Mouse (Mus musculus) embryonic facial prominence, embryonic 14.5 days (tissue): ENCODE measurements around the gene Ccdc180. TPM values are rescaled to one million over a fixed set of nuclear protein-coding genes. Genes with fewer than 3 reads are reported as not detected.

ENCODE experiments used
- ATAC-seq: fragments of 200-750 bp; cut with Nextera tagmentation; 2 replicates; pipeline ENCODE4 v1.8.0; 2017; ENCODE audit warnings: low read depth, moderate number of reproducible peaks, moderate TSS enrichment
- DNase-seq: peaks from one replicate; pipeline ENCODE4 v3.0.0-alpha.2; 2015; ENCODE audit warnings: low spot score
- H3K27ac ChIP-seq: fragments of 300-500 bp; sonication (generic); replicated peaks from 2 replicates; pipeline ENCODE4 v1.5.1; 2014; ENCODE audit warnings: low read depth, mild to moderate bottlenecking, low read length, moderate library complexity
- H3K27me3 ChIP-seq: fragments of 300-500 bp; sonication (generic); replicated peaks from 2 replicates; pipeline ENCODE4 v1.6.1; 2014; ENCODE audit warnings: low read length; ENCODE audit not compliant: control insufficient read depth, insufficient read depth
- H3K36me3 ChIP-seq: fragments of 300-500 bp; sonication (generic); 2 replicates; pipeline ENCODE4 v1.6.1; 2014; ENCODE audit warnings: low read length, mixed read lengths; ENCODE audit not compliant: control insufficient read depth, insufficient read depth
- H3K4me1 ChIP-seq: fragments of 300-500 bp; sonication (generic); 2 replicates; pipeline ENCODE4 v1.6.1; 2014; ENCODE audit warnings: antibody characterized with exemption, low read length; ENCODE audit not compliant: control insufficient read depth, insufficient read depth
- H3K4me2 ChIP-seq: fragments of 300-500 bp; sonication (generic); 2 replicates; pipeline ENCODE4 v1.6.1; 2014; ENCODE audit warnings: low read depth, mild to moderate bottlenecking, low read length, moderate library complexity, mixed read lengths
- H3K4me3 ChIP-seq: fragments of 300-500 bp; sonication (generic); 2 replicates; pipeline ENCODE4 v1.5.1; 2014; ENCODE audit warnings: low read depth, mild to moderate bottlenecking, low read length
- H3K9ac ChIP-seq: fragments of 300-500 bp; sonication (generic); 2 replicates; pipeline ENCODE4 v1.6.1; 2014; ENCODE audit warnings: low read depth, mild to moderate bottlenecking, low read length, moderate library complexity, mixed read lengths
- H3K9me3 ChIP-seq: fragments of 300-500 bp; sonication (generic); 2 replicates; pipeline ENCODE4 v1.6.1; 2016; ENCODE audit warnings: low read length; ENCODE audit not compliant: control insufficient read depth
- WGBS: fragments of 180-500 bp; shearing (Covaris S2); extraction: QIAGEN DNeasy Blood & Tissue Kit; methylation state at CpG from one replicate; pipeline ENCODE4 v1.1.7; 2014; 5-methylcytosine and 5-hydroxymethylcytosine counted together
- polyA plus RNA-seq: library from polyadenylated mRNA; unstranded; fragments of >200 nt; fragmentation: Nextera tagmentation; extraction: Ambion mirVana; gene quantifications from 2 replicates; pipeline ENCODE4 v1.2.1, GENCODE M21; 2014

Ccdc180 gene
- polyA plus RNA-seq, 1 experiment from 2014 or later, result 0.79 TPM

DNA sequence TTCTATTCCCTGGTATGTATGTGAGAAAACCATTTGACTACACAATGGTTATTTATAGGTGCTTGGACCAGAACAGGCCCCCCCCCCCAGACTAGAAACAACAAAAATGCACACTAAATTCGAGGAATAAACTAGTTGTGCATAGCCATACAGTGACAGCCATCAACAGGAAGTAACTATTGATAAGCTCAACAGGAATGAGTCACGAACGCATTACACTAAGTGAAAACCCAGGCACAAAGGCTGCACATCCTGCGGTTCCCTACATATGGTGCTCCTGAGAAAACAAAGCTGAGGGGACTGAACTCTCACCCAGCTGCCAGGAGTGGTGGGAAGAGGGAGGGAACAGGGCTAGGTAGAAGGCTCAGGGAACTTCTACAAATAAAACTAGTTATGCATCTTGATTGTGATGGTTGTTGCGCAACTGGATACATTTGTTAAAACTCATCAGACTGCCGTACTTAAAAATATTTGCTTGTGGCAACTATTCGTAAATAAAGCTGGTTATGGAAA is 80.0 kb downstream of the Ccdc180 start:
- WGBS, result 63% methylated on average over 7 of the region's 7 CpGs
- no peak overlapping the region for H3K27ac ChIP-seq
- no peak for ATAC-seq

DNA sequence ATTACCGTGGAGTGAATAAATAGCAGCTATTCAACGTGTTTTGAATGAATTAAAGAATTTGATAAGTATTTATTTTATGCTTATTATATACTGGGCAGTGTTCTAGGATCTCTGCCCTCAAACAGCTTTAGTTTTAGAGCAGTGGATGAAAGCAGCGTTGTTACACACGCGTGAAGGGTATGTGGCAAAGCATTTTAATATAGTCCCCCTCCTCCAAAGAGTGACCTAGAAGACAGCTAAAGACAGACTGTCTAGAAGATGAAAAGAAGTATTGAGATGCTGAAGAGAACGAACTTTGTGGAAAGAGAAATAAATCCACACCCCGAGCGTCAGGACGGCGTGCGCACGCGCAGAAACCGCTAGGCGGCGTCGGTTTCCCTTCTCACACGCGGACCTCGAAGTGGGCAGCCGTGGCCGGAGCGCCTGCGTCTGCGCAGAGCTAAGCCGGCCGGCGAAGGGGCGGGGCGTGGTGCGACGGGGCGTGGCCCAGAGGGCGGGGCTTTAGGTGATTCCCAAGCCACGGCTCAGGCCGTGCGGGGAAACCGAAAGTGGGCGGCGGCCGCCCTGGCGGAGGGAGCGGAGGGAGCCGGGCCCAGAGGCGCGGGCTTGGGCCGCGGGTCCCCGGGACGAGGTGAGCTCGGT is 81.8 kb downstream of the Ccdc180 start:
- ATAC-seq, result peak; percentile 99
- Histone ChIP-seq H3K4me1 (peaks cover 5% of the 10 kb centered on the region; the same call in 1 of the 2 replicates), H3K9me3 (no peaks in the 10 kb centered on the region), H3K36me3 (no peaks in the 10 kb centered on the region), H3K4me3 (peak overlapping the region; percentile 84), H3K27me3 (peaks cover 12% of the 10 kb centered on the region), H3K4me2 (peak overlapping the region; percentile 94), H3K27ac (no peak overlapping the region), H3K9ac (peak overlapping the region; percentile 76)
- DNase-seq, result peak; percentile 95
- 6% methylated on average over 19 of the region's 51 CpGs for WGBS

More for the DNA sequence above, 80.0 kb downstream of the Ccdc180 start:
- no peak overlapping the region for H3K4me3 ChIP-seq
- H3K27me3 ChIP-seq, result peaks cover 9% of the 10 kb centered on the region
- no peak overlapping the region for H3K4me2 ChIP-seq
- peaks cover 5% of the 10 kb centered on the region; the same call in 1 of the 2 replicates for H3K4me1 ChIP-seq
- no peaks in the 10 kb centered on the region for H3K36me3 ChIP-seq
- no peak overlapping the region for H3K9ac ChIP-seq
- H3K9me3 ChIP-seq, result no peaks in the 10 kb centered on the region
- no peak for DNase-seq

DNA sequence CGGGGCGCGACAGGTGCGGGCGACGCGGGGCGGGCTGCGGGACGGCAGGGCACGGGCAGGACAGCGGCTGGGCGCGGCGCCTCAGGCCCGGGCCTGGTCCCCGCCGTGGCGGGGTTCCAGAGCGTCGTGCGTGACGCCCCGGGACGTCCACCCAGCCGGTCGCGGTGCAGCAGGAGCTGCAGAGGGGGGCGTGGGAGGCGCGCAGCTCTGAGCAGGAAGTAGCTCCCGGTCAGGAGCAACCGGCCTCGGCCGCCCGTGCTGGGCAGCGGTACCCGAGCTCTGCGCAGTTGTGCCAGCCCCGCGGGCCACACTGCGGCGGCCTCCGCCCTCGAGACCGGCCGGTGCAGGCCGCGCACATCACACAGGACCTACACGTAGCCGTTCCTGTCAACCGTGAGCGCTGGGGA is 82.3 kb downstream of the Ccdc180 start:
- Histone ChIP-seq H3K27me3 (peaks cover 12% of the 10 kb centered on the region), H3K4me3 (peak overlapping the region; percentile 84), H3K9me3 (no peaks in the 10 kb centered on the region), H3K27ac (no peak overlapping the region), H3K36me3 (no peaks in the 10 kb centered on the region), H3K4me1 (peaks cover 5% of the 10 kb centered on the region; the same call in 1 of the 2 replicates), H3K4me2 (peak overlapping the region; percentile 94), H3K9ac (peak overlapping the region; percentile 76)
- WGBS, result 0% methylated on average over 16 of the region's 53 CpGs
- ATAC-seq (peak; percentile 77), DNase-seq (peak; percentile 29)

DNA sequence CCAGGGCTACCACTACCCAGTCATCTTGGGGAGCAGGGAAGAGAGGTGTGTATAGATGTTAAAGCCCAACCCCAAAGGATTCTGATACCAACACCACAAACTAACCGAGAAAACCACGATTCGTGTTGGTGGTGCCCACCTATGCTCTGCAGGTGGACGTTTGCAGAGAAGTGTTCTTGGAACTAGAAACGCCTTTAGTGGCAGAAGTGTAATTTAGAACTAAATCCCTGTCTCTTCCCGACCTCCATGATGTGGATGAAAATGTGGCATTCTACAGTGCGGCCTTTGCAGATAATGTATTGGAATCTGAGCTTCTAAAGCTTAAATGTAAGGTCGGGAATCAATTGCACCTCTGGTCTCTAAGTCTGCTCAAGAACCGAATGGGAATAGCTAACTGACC is 82.8 kb downstream of the Ccdc180 start:
- Histone ChIP-seq H3K27ac (no peak overlapping the region), H3K9me3 (no peaks in the 10 kb centered on the region), H3K27me3 (peaks cover 12% of the 10 kb centered on the region), H3K4me2 (peak overlapping the region; percentile 94), H3K4me1 (peaks cover 5% of the 10 kb centered on the region; the same call in 1 of the 2 replicates), H3K4me3 (peak overlapping the region; percentile 84), H3K36me3 (no peaks in the 10 kb centered on the region), H3K9ac (peak overlapping the region; percentile 76)
- DNase-seq (no peak), ATAC-seq (no peak)
- 23% methylated on average over 9 of the region's 9 CpGs for WGBS

DNA sequence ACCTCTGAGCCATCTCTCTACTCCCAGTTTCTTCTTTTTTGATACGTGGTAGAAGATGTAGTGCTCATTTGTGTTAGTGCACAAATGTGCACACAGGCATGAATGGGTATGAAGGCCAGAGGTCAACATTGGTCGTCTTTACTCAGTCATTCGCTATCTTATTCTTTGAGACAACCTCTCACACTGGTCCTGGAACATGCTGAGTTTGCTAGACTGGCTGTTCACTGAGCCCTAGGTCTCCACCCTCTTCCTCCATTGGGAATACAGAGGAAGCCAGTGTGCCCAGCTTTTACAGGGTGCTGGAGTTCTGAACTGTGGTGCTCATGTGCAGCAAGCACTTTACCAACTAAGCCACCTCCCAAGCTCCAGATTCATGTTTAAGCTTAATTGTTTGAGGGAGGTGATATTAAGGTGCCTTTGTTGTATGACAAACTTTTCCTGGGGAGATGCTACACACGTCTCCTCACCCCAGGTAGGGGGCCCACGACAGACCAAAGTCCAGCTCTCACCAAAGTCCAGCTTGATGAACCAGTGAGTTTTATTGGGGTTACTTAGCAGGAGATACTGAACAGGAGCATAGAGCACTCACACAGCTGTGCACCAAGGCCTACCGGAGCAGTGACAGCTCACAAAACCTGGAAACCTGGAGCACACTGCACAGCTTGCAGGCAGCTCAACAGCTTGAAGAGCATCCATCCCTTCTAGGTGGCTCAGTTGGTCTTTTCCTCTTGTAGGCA is 87.0 kb downstream of the Ccdc180 start:
- WGBS, result 79% methylated on average over 6 of the region's 6 CpGs
- H3K36me3 ChIP-seq, result no peaks in the 10 kb centered on the region
- no peak overlapping the region for H3K4me3 ChIP-seq
- ATAC-seq (no peak), DNase-seq (no peak)
- no peaks in the 10 kb centered on the region for H3K9me3 ChIP-seq
- H3K4me1 ChIP-seq, result peaks cover 5% of the 10 kb centered on the region; the same call in 1 of the 2 replicates
- H3K27me3 ChIP-seq, result peaks cover 12% of the 10 kb centered on the region; the same call in 1 of the 2 replicates
- no peak overlapping the region for H3K27ac ChIP-seq
- H3K9ac ChIP-seq, result no peak overlapping the region
- H3K4me2 ChIP-seq, result no peak overlapping the region

DNA sequence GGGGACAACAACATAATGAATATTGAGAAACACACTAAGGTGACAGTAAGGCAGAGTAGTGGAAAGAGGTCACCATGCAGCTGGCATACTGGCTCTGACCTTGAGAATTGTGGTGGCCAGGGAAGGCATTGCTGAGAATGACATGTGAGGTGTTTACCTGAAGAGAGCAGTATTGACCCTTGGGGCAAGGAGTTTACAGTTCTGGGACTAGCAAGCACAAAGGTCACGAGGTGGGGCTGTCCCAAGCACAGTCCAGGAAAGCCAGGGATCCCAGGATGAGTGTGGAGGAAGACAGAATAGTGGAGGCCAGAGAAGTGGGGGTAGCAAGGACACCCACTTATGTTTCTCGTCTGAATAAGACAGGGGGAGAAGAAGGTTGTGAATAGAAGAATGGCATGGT is 89.8 kb downstream of the Ccdc180 start:
- Histone ChIP-seq H3K9ac (no peak overlapping the region), H3K36me3 (no peaks in the 10 kb centered on the region), H3K9me3 (no peaks in the 10 kb centered on the region), H3K27ac (no peak overlapping the region), H3K27me3 (peaks cover 5% of the 10 kb centered on the region; the same call in 1 of the 2 replicates), H3K4me2 (no peak overlapping the region), H3K4me3 (no peak overlapping the region), H3K4me1 (no peaks in the 10 kb centered on the region)
- WGBS, result 53% methylated on average over 2 of the region's 2 CpGs
- DNase-seq, result no peak
- no peak for ATAC-seq

DNA sequence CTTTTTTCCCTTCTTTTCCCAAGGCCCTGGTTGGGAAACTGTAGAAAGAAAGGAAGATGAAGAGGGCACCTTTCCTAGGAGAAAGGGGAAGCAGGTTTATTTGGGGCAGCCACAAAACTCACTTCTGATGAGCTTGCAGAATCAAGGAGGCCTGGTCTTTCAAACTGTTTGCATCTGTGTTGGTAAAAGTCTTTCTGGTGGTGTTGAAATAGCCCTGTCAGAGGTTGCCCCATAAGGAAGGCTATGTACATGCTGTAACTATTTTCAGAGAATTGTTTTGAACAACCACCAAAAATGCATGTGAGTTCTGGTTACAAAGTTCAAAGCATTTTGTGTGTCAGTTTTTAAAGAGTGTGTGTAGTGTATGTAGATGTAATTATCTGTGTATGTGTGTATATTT is 91.0 kb downstream of the Ccdc180 start:
- Histone ChIP-seq H3K36me3 (no peaks in the 10 kb centered on the region), H3K4me1 (no peaks in the 10 kb centered on the region), H3K27ac (no peak overlapping the region), H3K9me3 (no peaks in the 10 kb centered on the region), H3K4me3 (no peak overlapping the region), H3K27me3 (no peaks in the 10 kb centered on the region), H3K9ac (no peak overlapping the region), H3K4me2 (no peak overlapping the region)
- DNase-seq (no peak), ATAC-seq (no peak)

DNA sequence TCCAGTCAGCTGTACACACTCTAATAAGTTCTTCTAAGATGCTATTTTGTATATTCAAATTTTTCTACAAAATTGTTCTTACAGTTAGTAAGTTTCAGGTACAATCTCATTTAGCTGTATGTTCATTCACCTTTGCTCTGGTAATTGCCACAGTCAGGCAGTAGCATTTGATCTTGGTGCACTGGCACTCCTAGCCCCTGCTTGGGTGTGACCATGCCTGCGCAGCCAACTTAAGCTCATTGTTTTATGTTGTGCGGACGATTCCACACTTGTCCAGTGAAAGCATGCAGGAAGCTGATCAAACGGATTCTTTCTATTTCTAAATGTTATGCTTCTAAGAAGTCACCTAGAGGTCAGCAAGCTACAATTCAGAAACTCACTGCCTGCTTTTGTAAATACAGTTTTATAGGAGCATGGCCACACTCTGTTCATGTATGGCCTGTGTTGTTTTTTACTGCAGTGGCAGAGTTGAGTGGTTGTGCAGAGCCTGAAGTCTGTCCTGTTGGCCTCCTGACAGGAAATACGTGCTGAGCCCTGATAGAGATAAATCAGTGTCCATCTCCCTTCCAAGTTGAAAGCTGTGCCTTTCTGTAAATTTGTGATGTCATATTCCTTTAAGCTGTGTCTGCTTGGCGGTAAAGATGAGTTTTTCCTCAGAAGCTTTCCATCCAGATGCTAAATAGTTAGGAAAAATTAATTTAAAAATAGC is 100.5 kb downstream of the Ccdc180 start:
- Histone ChIP-seq H3K27ac (no peak overlapping the region), H3K4me3 (no peak overlapping the region), H3K36me3 (peaks cover 6% of the 10 kb centered on the region; the same call in 1 of the 2 replicates), H3K27me3 (no peaks in the 10 kb centered on the region), H3K9ac (no peak overlapping the region), H3K4me1 (no peaks in the 10 kb centered on the region), H3K4me2 (no peak overlapping the region), H3K9me3 (no peaks in the 10 kb centered on the region)
- ATAC-seq (no peak), DNase-seq (no peak)
- 53% methylated on average over 6 of the region's 6 CpGs for WGBS
